Mouse (Mus musculus) colon, adult 2 months (tissue): ENCODE measurements around the gene Olfr430. TPM values are rescaled to one million over a fixed set of nuclear protein-coding genes. Genes with fewer than 3 reads are reported as not detected.

Source experiments
- polyA plus RNA-seq: library from polyadenylated mRNA; depleted of rRNA; stranded (reverse); fragments of >200 nt; gene quantifications from 2 replicates; pipeline ENCODE4 v1.2.3, GENCODE M21; 2012; rRNA removed

Olfr430 gene
- not detected in 2 replicates for polyA plus RNA-seq

GRCm38 (mm10) chr1:174066305-174066704 lies at the start of gene Olfr430:
Gene Olfr430 (plus strand): TSS chr1:174066605.

GRCm38 (mm10) chr1:174031698-174032097 lies 34.7 kb upstream of the Olfr430 start, which contains the start of gene Ifi205:
Gene Ifi205 (minus strand): TSS chr1:174031810.

GRCm38 (mm10) chr1:174040523-174041177 lies 25.8 kb upstream of the Olfr430 start, which contains the start of gene Olfr433:
Gene Olfr433 (plus strand): TSS chr1:174040705.

GRCm38 (mm10) chr1:174048893-174049292 lies 17.5 kb upstream of the Olfr430 start, which contains the start of gene Olfr432:
Gene Olfr432 (plus strand): TSS chr1:174049205.

GRCm38 (mm10) chr1:174084031-174084430 lies 17.6 kb downstream of the Olfr430 start, which contains the start of gene Olfr429:
Gene Olfr429 (plus strand): TSS chr1:174084331.

GRCm38 (mm10) chr1:174096591-174096990 lies 30.2 kb downstream of the Olfr430 start, which contains the start of gene Olfr427:
Gene Olfr427 (plus strand): TSS chr1:174096891.

GRCm38 (mm10) chr1:174121062-174121461 lies 54.7 kb downstream of the Olfr430 start, which contains the start of gene Olfr231:
Gene Olfr231 (minus strand): TSS chr1:174121162.

Other genes starting within 250 kb of the Olfr430 start
- gene Ifi211, start 153.6 kb upstream of the Olfr430 start, polyA plus RNA-seq = 0.07 TPM in 2 replicates
- 0.36 and 1.5 TPM in 2 replicates for gene Mndal, start 124.1 kb upstream of the Olfr430 start, polyA plus RNA-seq
- 1.0 and 1.1 TPM in 2 replicates for gene Ifi203, start 123.9 kb upstream of the Olfr430 start, polyA plus RNA-seq
- 0.14 TPM in 1 of 2 replicates, not detected in the other for gene Ifi202b, start 83.9 kb upstream of the Olfr430 start, polyA plus RNA-seq
- gene Ifi205, start 34.8 kb upstream of the Olfr430 start, polyA plus RNA-seq = 0.21 and 0.25 TPM in 2 replicates
- 0.07 and 0.15 TPM in 2 replicates for gene Olfr433, start 25.9 kb upstream of the Olfr430 start, polyA plus RNA-seq
- gene Olfr432, start 17.4 kb upstream of the Olfr430 start, polyA plus RNA-seq = 0.37 TPM in 1 of 2 replicates, not detected in the other
- gene Olfr429, start 17.7 kb downstream of the Olfr430 start, polyA plus RNA-seq = not detected in 2 replicates
- gene Olfr427, start 30.3 kb downstream of the Olfr430 start, polyA plus RNA-seq = not detected in 2 replicates
- not detected in 2 replicates for gene Olfr231, start 54.6 kb downstream of the Olfr430 start, polyA plus RNA-seq
- 0.13 TPM in 1 of 2 replicates, not detected in the other for gene Olfr424, start 64.9 kb downstream of the Olfr430 start, polyA plus RNA-seq
- gene Olfr420, start 89.0 kb downstream of the Olfr430 start, polyA plus RNA-seq = not detected in 2 replicates
- 0.01 TPM in 1 of 2 replicates, not detected in the other for gene Spta1, start 106.2 kb downstream of the Olfr430 start, polyA plus RNA-seq
- gene Olfr419, start 185.5 kb downstream of the Olfr430 start, polyA plus RNA-seq = not detected in 2 replicates